Mouse (Mus musculus) T-helper 2 cell (primary cell): ENCODE results near the gene Top1.

ENCODE experiments used
- in situ Hi-C: fragments of 300-600 bp; cut with MboI, MseI; formaldehyde crosslinking; loops from one replicate; pipeline ENCODE4 v1.15.1; 2025; ENCODE audit warnings: high pct_unique_total_duplicates

The Top1 gene

DNA sequence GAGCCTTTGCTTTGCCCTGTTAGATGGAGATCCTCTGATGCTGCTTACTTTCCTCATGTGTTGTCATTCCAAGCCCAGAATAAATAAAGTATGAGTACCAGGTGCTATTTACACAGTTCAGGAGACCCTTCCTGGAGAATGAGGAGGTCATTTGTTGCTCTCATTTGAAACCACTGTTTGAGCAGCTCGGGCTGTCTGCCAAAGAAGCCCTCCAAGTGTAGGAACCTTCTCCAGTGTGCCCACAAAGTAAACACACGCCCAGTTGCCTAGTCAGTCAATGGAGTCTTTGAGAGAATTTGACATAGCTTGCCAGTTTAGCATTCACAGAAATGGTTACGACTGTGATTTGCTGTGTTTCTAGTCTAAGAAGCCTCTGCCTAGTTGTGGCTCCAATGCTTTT lies 73.1 kb downstream of the Top1 start:
- in situ Hi-C loops = no loop called here

DNA sequence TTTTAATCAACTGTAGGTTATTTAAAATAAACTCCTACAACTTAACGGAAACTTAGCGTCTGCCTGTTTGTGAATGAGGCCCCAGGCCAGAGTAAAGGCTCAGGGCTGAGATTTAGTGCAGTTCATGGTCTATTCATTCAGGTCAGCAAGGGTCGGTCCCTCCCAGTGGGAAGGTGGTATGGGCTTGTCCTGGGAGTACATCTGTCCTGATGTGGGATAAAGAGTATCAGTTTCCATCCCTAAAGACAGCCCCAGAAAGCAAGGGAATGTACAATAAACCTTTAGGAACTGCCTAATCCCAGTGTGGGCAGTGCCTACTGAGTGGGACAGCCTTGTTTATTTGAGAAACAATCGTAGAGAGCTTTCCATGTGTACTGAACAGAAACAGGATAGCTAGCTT lies 77.0 kb downstream of the Top1 start:
- in situ Hi-C loops = loop anchor here (10.0 kb wide), 1 partner anchor 128 kb away; no protein-coding TSS in a partner anchor

DNA sequence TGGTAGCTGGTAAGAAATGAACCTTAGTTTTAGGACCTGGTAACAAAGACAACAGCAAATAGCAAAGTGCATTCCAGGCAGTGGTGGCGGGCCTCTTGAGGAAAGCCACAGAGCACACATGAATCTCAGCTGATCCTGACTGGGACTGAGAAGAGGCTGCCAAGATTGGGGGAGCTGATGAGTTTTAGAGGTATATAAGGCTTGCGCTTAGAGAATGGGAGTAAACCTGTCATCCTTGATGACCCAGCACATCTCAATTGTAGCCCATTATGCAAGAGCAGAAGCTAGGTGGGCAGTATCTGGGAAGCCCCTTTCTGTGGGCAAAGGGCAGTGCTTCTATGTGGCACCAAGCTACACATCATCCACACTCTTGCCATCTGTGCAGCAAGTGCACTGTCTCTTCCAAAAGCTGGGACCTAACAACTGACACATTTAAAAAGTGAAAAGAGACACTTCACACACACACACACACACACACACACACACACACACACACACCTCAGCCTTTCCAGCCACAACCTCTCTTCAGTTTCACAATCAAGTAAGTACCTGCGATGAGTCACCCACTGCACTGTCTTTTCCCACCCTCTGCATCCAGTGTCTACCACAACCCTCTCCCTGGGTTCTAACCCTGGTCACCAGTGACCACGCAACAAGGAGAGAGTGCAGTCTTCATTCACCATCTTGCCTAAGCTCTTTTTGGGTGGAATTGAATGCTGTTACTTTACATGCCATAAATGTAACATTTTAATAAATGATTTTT lies 78.1 kb downstream of the Top1 start:
- in situ Hi-C loops = loop anchor here (10.0 kb wide), 1 partner anchor 129 kb away; no protein-coding TSS in a partner anchor

DNA sequence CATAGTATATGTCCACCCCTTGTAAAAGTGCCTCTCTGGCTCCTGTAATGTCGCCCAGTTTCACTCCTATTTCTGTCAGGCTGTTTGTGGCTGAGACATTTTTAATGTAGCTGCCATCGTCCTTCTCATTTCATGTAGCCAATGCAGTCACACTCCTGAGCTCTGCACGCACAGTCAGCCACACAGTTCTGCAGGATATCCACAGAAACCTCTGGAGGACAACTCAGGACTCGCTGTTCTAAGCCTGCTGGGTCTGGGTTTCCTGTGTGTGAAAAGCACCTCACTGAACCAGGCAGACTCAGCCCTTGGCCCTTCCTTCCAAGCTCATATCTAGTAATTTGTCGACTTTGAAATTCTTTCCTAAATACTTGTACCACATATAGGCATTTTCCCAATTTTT lies 78.8 kb downstream of the Top1 start:
- in situ Hi-C loops = loop anchor here (10.0 kb wide), 1 partner anchor 130 kb away; no protein-coding TSS in a partner anchor

DNA sequence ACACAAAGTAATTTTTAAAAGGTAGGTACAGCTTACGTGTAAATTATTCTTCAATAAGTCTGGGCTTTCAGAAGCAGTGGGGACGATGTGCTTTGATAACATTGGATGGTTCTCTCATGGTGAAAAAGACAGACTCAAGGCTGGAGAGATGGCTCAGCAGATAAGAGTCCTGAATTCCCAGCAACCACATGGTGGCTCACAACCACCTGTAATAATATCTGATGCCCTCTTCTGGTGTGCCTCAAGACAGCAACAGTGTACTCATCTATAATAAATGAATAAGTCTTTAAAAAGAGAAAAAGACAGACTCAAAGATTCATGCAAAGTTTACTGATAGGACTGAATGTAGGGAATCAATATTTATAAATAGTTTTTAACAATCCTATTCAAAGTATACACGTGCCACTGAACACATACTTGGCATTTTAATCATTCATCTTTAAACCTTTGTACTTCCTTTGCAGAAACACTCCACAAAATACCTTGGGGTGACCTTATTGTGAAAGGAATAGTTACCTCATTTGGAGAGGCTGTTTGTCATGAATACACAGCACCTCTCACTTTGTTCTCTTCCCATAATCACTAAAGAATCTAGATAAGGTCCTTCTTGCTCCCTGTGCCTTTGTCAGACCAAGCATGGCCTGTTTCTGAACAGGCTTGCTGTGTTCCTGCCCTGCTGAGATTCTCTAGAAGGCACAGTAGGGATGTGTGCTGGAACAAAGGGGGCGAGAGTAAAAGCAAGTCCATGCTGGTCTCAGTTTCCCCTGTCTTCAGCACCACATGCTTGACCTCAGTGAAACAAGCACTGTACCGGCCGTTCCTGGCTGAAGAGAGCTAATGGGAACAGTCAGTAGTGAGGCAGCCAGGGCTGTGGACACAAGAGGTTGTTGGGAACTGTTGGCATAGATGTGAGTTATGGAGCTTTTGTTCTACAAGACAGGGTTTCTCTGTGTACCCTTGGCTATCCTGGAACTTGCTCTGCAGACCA lies 80.5 kb downstream of the Top1 start:
- in situ Hi-C loops = loop anchor here (10.0 kb wide), 1 partner anchor 131 kb away; no protein-coding TSS in a partner anchor

DNA sequence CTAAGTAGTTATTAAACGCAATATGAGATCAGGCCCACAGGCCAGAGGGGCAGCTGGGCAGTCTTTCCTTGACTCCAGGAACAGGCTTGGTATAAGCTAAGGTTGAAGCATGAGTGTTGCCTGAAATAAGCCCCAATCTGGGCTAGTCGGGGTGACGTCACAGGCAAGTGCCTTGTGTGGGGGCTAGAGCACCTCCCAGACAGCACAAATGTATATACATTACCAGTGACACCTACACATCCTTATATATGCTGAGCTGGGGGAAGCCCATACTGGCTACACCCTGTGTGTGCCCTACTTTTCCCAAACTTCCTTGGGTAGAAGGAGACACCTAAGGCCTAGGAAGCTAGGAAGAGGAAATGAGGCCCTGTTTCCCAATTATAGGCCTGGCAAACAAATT lies 83.3 kb downstream of the Top1 start:
- in situ Hi-C loops = loop anchor here (10.0 kb wide), 1 partner anchor 134 kb away; no protein-coding TSS in a partner anchor

DNA sequence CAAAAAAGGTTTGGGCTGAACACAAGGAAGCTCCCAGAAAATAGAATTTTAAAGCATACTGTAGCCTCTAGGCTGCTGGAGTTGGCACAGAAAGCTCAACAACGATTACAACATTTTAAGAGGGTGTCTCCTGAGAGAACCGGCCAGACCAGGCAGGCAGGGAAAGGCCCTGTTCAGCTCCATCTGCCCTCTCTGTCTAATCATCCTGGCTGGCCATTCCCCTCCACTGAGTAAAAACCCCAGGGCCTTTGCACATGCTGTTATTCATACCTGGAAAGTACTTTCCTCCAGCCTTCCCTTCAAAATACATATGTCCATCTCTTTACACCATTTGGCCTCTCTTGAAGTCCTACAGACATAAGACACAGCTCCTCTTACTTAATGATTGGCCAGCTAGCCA lies 83.7 kb downstream of the Top1 start:
- in situ Hi-C loops = loop anchor here (10.0 kb wide), 1 partner anchor 135 kb away; no protein-coding TSS in a partner anchor

DNA sequence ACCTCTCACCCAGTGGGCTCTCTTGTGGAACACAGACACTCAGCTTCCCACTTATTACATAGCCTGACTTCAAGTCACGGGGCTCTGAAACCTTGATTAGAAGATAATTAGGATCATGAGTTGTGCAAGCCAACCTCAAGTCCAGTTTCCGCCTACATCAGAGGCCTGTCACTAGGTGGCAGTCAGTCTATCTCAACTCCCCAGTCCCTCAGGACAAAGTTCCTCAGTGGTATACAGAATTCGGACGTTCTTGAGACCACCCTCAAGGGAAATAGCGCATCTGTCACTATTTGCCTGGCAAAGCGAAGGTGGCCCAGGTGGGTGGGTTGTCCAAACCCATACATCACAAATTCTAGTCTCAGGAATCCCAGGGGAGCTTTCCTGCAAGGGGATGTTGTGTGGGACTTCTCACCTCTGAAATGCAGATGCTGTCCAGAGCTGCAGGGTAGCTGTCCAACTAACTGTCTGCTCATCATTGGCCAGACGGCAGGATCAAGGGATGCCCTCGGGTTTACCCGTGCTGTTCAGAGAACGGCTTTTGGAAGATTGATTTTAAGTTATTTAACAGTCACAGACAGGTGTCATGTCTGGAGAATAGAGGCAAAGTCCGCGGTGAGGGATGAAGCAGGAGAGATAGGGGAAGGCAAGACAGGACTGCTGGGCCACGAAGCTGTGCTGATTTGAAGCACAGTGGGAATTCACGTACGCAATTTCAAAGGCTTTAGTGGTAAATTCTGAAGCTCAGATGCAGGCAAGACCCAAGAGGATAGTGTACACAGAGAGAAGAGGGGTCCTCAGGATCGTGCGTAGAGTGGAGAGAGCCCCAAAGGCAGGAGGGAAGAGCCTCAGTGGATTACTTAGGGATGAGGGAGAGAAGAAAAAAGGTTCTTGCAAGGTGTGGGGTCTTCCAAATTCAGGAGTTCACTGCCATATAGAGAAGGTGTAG lies 84.4 kb downstream of the Top1 start:
- in situ Hi-C loops = loop anchor here (10.0 kb wide), 1 partner anchor 135 kb away; no protein-coding TSS in a partner anchor

DNA sequence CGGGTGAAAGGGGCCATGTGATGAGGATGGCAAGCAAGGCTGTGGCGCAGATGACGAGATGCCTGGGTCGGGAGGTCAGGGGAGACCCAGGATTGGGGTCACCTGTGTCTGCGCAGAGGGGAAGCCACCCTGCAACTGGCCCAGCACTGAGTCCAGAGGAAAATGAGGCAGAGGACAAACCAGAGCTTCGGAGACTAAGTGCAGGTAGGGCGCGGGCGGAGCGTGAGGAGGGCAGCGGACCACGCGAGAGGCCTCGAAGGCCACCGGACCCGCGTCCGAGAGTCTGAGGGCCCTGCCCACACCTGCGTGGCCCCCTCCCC lies 85.1 kb downstream of the Top1 start:
- in situ Hi-C loops = no loop called here

DNA sequence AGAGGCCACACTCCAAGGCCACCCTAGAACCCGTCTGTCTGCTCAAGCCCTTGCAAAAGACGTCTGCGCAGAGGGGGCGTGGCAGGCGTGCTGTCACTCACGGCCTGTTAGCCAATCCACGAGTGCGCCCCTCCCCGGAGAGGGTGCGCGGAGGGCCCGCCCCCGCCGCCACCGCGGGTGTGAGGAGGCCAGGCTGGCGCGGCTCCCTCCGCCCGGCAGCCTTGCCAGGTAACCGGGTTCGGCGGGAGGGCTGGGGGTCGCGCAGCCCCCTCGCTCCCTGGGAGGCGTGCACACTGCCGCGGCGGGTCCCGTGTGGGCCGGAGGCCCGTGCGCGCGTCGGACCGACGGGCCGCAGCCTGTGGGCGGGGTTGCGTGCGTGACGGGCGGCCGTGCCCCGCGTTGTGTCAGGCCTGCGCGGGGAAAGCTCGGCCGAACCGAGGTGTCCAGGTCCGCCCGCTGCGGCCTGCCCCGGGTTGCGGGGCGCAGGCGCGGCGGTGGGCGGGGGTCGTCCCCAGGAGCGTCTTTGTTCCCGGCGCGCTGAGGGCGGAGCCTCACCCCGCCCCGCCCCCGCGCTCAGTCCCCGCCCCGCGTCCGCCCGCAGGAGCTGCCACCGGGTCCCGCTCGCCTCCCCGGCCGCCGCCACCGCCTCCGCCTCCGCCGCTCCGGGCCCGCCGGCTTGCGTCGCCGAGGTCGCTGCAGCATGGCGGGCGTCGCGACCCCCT lies 85.6 kb downstream of the Top1 start, which contains the start of gene Plcg1:
Gene Plcg1 (plus strand): TSS at position 184 of the 722 bp plus-strand sequence.
- in situ Hi-C loops = no loop called here

DNA sequence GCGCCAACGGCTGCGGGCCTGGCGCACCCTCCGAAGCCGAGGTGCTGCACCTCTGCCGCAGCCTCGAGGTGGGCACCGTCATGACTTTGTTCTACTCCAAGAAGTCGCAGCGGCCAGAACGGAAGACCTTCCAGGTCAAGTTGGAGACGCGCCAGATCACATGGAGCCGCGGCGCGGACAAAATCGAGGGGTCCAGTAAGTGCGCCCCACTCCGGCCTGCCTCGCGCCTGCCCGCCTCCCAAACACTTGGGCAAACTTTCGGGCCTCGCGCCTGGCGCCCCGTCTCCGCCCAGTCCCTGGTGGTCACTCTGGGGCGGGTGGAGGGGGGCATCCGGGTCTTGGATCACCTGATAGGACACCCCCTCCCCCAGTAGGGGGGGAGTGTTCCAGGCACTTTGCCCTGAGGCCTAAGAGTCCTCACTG lies 86.2 kb downstream of the Top1 start:
- in situ Hi-C loops = no loop called here

DNA sequence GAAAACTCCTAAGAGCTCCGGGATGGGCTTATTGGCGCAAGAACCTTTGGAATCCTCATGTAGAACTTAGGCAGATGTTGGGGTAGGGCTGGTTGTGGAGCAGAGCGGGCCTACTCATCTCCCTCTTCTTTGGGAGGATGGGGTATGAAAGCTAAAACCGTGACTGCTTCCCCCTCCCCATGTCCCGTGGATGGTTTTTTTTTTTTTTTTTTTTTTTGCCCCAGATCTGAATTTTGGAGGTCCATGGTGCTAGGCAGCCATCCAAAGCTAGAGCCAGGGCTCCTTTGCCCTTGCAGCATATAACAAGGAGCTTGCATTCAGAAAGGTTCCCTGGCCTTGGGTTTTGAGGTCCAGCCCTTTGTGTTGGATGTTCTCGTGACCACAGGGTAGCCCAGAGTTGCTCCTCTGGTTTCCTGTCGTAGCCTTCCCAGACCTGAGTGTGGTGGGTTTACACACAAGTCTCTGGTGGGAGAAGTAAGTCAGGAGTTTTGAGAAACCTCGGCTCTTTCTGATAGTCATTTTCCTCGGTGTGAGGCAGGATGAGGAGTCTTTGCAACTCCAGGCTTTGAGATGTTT lies 86.8 kb downstream of the Top1 start:
- in situ Hi-C loops = no loop called here

DNA sequence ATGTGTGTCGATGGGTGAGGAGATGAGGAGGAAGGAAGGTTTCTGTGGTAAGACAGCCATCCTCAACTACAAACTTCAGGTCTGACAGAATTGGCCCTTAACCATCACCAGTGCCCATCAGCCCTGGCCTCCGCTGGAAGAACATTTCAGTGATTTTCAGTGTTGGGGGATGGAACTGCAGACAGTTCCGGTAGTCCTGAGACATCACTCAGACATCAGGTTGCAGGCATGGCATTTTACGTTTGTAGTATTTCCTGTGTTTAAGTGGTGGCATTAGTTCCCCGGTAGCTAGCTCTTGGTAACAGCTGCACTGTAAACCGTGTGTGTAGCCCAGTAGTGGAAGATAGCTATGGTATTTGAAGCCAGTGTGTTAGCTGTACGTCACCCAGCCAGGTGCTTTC lies 87.4 kb downstream of the Top1 start:
- in situ Hi-C loops = no loop called here

DNA sequence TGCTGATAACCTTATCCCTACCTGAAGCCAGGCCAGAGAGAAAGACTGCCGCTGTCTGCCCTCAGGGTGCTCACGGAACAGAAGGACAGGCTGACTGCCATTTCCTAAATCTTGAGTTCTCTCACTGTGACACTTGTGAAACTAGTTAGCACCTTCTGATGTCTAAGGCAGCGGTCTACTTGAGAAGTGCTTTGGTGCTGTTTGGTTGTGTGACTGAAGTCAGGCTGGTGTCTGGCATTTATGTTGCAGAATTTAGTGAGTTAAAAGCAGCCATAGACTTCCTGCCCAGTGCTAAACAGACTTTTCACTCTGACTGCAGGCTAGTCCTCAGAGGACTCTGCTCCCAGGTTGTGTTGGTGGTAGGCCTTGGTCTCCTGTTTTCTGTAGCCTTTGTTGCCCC lies 88.6 kb downstream of the Top1 start:
- in situ Hi-C loops = no loop called here

DNA sequence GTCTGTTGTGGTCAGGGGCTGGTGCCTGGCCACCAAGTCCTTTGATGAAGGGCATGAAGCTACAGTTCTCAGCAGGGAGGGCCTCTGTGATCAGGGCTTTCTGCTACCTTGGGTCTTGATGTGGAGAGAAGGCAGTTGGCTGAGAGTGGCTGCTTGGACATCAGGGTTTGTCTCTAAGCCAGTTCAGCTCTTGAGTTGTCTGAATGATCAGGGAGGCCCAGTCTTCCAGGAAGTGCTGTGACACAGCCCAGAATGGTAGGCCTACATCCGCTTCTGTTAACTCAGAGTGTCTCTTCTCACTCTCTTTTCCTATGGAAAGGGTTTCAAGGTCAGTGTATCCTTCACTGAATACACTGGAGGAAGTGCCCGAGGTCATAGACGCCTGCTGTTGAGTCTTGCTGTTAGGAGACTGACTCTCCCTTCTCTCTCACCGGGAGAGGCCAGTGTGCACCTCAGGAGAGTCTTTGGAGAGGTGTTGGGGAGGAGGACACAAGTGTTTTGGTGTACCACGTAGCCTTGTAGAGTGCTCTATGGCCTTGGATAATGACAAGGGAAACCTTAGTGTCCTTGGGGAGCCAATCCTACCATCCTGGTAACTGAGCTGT lies 90.1 kb downstream of the Top1 start:
- in situ Hi-C loops = no loop called here

DNA sequence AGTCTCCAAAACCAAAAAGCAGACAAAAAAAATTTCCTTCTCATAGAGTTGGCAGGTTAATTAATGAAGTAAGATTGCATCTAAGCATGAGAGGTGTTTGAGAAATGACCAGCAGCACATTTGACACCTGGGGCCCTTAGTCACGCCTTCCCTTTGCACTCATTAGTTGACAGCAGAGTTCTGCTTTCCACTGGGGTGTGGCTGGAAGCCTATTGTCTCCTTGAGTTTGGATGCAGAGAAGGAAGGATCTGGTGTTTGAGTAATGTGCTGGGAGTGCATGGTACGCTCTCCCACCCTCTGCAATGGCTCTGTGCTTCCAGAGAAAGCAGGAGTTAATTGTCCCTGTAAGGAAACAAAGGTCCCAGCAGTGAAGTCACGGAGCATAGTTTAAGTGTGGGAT lies 90.8 kb downstream of the Top1 start:
- in situ Hi-C loops = no loop called here

DNA sequence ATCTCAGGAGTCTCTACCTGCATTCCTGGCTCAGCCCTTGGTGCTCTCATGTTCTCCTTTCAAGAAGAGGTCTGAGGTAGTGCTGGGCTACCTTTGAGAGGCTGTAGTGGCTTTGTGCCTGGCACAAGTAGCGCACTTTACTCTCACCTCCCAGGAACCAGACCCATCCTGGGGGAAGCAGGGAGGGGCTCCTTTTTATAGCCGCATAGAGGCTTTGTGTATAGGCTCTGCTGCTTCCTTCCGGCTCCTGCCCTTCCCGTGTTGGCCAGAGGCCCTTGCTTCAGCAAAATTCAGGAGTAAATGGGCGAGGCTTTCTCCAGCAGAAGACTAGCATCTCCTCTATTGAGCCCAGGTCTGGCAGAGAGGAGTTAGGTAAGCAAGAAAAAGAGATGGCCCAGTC lies 92.7 kb downstream of the Top1 start:
- in situ Hi-C loops = no loop called here

DNA sequence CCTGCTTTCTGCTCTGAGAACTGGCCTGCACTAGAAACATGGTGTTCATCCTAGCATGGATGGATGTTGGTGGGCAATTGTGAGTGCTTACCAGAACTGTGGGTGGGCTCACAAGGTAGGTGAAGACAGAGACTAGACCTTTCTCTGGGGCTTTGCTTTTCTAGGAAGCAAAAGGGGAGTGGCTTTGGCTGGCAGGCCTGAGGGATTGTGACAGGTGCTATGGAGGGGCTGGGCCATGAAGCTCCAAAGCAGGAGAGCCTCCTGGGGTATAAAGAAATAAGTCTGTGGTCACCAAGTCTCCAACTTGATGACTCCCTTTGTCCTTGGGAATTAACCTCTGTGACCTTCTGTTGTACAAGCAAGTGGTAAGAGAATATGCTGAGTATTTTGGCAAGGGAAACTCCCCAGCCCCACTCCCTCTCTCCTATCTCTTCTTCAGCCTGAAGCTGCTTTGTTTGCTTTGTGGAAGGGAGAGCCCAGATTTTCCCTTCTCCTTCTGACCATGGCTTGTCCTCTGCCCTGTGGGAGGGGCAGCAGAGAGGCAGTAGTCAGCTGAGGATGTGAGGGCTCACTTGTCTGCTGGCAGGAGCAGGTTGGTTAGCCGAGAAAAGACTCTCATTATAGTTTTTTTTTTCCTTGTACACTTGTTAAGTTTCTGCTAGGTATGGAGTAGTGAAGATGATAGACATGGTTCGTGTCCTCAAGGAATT lies 94.1 kb downstream of the Top1 start:
- in situ Hi-C loops = no loop called here

DNA sequence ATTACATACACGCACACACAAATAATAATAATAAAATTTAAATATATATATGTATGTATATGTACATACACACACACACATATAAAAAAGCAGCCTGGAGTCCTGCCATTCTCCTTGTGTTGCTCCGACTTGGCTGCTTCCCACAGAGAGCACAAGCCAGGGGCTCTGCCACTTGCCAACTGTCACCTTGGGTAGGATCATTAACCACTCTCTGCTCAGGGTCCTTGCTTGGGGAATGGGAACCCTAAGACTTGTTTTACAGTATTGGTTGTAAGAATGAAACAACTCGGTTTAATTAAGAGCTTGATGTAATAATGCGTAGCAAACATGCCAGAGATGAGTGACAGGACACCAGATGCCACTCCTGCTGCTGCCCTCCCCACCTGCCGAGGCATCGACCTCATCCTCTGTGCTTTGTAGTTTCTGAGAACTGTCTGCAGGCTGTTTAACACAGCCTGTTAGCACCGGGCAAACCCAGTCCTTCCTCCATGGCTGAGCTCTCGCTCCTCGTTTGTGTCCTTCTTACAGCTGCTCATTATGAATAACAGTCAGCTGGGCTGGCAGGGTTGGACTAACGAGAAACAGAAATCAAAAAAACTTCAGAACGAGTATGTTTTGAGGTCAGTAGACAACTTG lies 95.0 kb downstream of the Top1 start:
- in situ Hi-C loops = no loop called here
